Mouse (Mus musculus) MEL (cell line): ENCODE data around the gene Slc30a2. TPM values are rescaled to one million over a fixed set of nuclear protein-coding genes. Genes with fewer than 3 reads are reported as not detected.

Experiments used
- DNase-seq: peaks from one replicate; pipeline ENCODE4 v3.0.0; 2011; ENCODE audit warnings: low read depth, low spot score
- H3K27ac ChIP-seq: 2 replicates; pipeline ENCODE4 v1.5.1; 2012; ENCODE audit warnings: low read depth, mild to moderate bottlenecking, control low read depth, low read length, moderate library complexity; ENCODE audit not compliant: control insufficient read depth
- H3K27me3 ChIP-seq, 2 experiments: fragments of 150-350 bp in 1 of 2; sonication (generic) in 1 of 2; 2 replicates each; pipeline ENCODE4 v1.6.1; 2012; ENCODE audit warnings: low read length in 2 of 2, mild to moderate bottlenecking in 2 of 2, improper control_type of control experiment in 1 of 2, moderate library complexity in 1 of 2; ENCODE audit not compliant: insufficient read depth in 2 of 2, control insufficient read depth in 1 of 2
- H3K36me3 ChIP-seq, 2 experiments: 2 replicates each; pipeline ENCODE4 v1.6.1; 2012 to 2014; ENCODE audit warnings: low read length in 2 of 2, improper control_type of control experiment in 1 of 2, inconsistent platforms in 1 of 2, mild to moderate bottlenecking in 1 of 2; ENCODE audit not compliant: insufficient read depth in 2 of 2, control insufficient read depth in 1 of 2
- H3K4me1 ChIP-seq, 2 experiments: fragments of 150-350 bp in 1 of 2; sonication (generic) in 1 of 2; 2 replicates each; pipeline ENCODE4 v1.6.1; 2012; ENCODE audit warnings: low read length in 2 of 2, improper control_type of control experiment in 1 of 2, mild to moderate bottlenecking in 1 of 2; ENCODE audit not compliant: insufficient read depth in 2 of 2, control insufficient read depth in 1 of 2
- H3K4me3 ChIP-seq, 2 experiments: fragments of 150-350 bp in 1 of 2; sonication (generic) in 1 of 2; 2 replicates each; pipeline ENCODE4 v1.5.1; 2012; ENCODE audit warnings: low read depth in 2 of 2, low read length in 2 of 2, mild to moderate bottlenecking in 2 of 2, moderate library complexity in 2 of 2, control low read depth in 1 of 2, improper control_type of control experiment in 1 of 2; ENCODE audit not compliant: control insufficient read depth in 1 of 2, insufficient read depth in 1 of 2
- H3K79me2 ChIP-seq: 2 replicates; pipeline ENCODE4 v1.6.1; 2012; ENCODE audit warnings: mild to moderate bottlenecking, low read length, moderate library complexity; ENCODE audit not compliant: control insufficient read depth, poor library complexity, insufficient read depth
- H3K9ac ChIP-seq: 2 replicates; pipeline ENCODE4 v1.6.1; 2012; ENCODE audit warnings: low read depth, mild to moderate bottlenecking, control low read depth, low read length, moderate library complexity; ENCODE audit not compliant: control insufficient read depth, poor library complexity, severe bottlenecking
- H3K9me3 ChIP-seq: fragments of 150-350 bp; sonication (generic); replicated peaks from 2 replicates; pipeline ENCODE4 v1.6.1; 2012; ENCODE audit warnings: mild to moderate bottlenecking, low read length, improper control_type of control experiment, moderate library complexity; ENCODE audit not compliant: insufficient read depth
- EP300 ChIP-seq, 2 experiments: IDR thresholded peaks; 2 replicates each; pipeline ENCODE4 v1.6.1; 2011; ENCODE audit warnings: improper control_type of control experiment in 2 of 2, low read length in 2 of 2, low read depth in 1 of 2, mild to moderate bottlenecking in 1 of 2
- KAT2A ChIP-seq: conservative IDR thresholded peaks from 2 replicates; pipeline ENCODE4 v1.6.1; 2012; ENCODE audit warnings: low read depth, low read length, improper control_type of control experiment, inconsistent platforms
- MAFK ChIP-seq: IDR thresholded peaks from 2 replicates; pipeline ENCODE4 v1.6.1; 2011; ENCODE audit warnings: low read depth, mild to moderate bottlenecking, low read length, improper control_type of control experiment, borderline replicate concordance
- MAX ChIP-seq: IDR thresholded peaks from 2 replicates; pipeline ENCODE4 v1.6.1; 2011; ENCODE audit warnings: low read length, improper control_type of control experiment
- NELFE ChIP-seq: IDR thresholded peaks from 2 replicates; pipeline ENCODE4 v1.6.1; 2011; ENCODE audit warnings: low read depth, low read length, improper control_type of control experiment
- NRF1 ChIP-seq: IDR thresholded peaks from 2 replicates; pipeline ENCODE4 v1.6.1; 2014; ENCODE audit warnings: low read depth, mild to moderate bottlenecking, inconsistent platforms, low read length, improper control_type of control experiment, moderate library complexity; ENCODE audit not compliant: poor library complexity, insufficient read depth, severe bottlenecking
- POLR2A ChIP-seq, 2 experiments: IDR thresholded peaks; 2 replicates each; pipeline ENCODE4 v1.6.1; 2011 to 2012; ENCODE audit warnings: low read length in 2 of 2, mild to moderate bottlenecking in 2 of 2, control low read depth in 1 of 2, improper control_type of control experiment in 1 of 2, low read depth in 1 of 2, moderate library complexity in 1 of 2; ENCODE audit not compliant: control insufficient read depth in 1 of 2, insufficient read depth in 1 of 2, poor library complexity in 1 of 2
- POLR2AphosphoS2 ChIP-seq: IDR thresholded peaks from 2 replicates; pipeline ENCODE4 v1.6.1; 2011; ENCODE audit warnings: low read length, improper control_type of control experiment
- POLR2AphosphoS5 ChIP-seq: IDR thresholded peaks from 2 replicates; pipeline ENCODE4 v1.6.1; 2012; ENCODE audit warnings: low read depth, borderline replicate concordance, mild to moderate bottlenecking, inconsistent platforms, low read length, moderate library complexity, mixed read lengths
- RAD21 ChIP-seq: IDR thresholded peaks from 2 replicates; pipeline ENCODE4 v1.6.1; 2011; ENCODE audit warnings: mild to moderate bottlenecking, low read depth, low read length, improper control_type of control experiment
- RCOR1 ChIP-seq: IDR thresholded peaks from 2 replicates; pipeline ENCODE4 v1.6.1; 2012; ENCODE audit warnings: low read depth, mild to moderate bottlenecking, inconsistent platforms, low read length, improper control_type of control experiment
- SIN3A ChIP-seq: IDR thresholded peaks from 2 replicates; pipeline ENCODE4 v1.6.1; 2012; ENCODE audit warnings: low read length, improper control_type of control experiment, inconsistent platforms
- SMC3 ChIP-seq: IDR thresholded peaks from 2 replicates; pipeline ENCODE4 v1.6.1; 2011; ENCODE audit warnings: low read depth, low read length, improper control_type of control experiment
- TAL1 ChIP-seq: IDR thresholded peaks from 2 replicates; pipeline ENCODE4 v1.6.1; 2012; ENCODE audit warnings: mild to moderate bottlenecking, inconsistent platforms, low read length, moderate library complexity, mixed read lengths
- TBP ChIP-seq: IDR thresholded peaks from 2 replicates; pipeline ENCODE4 v1.8.0; 2011; ENCODE audit warnings: low read depth, low read length, improper control_type of control experiment
- TCF12 ChIP-seq: IDR thresholded peaks from 2 replicates; pipeline ENCODE4 v1.6.1; 2014; ENCODE audit warnings: low read depth, mild to moderate bottlenecking, inconsistent platforms, low read length, improper control_type of control experiment, moderate library complexity
- UBTF ChIP-seq: IDR thresholded peaks from 2 replicates; pipeline ENCODE4 v1.6.1; 2012; ENCODE audit warnings: low read depth, mild to moderate bottlenecking, inconsistent platforms, low read length, improper control_type of control experiment, moderate library complexity, borderline replicate concordance; ENCODE audit not compliant: insufficient read depth
- USF1 ChIP-seq: IDR thresholded peaks from 2 replicates; pipeline ENCODE4 v1.6.1; 2014; ENCODE audit warnings: low read depth, mild to moderate bottlenecking, inconsistent platforms, low read length, improper control_type of control experiment, moderate library complexity
- USF2 ChIP-seq, 2 experiments: IDR thresholded peaks; 2 replicates each; pipeline ENCODE4 v1.6.1; 2011 to 2012; ENCODE audit warnings: improper control_type of control experiment in 2 of 2, low read length in 2 of 2, borderline replicate concordance in 1 of 2, inconsistent platforms in 1 of 2, low read depth in 1 of 2, mild to moderate bottlenecking in 1 of 2; ENCODE audit not compliant: insufficient read depth in 1 of 2
- ZC3H11A ChIP-seq: IDR thresholded peaks from 2 replicates; pipeline ENCODE4 v1.6.1; 2012; ENCODE audit warnings: low read depth, mild to moderate bottlenecking, inconsistent platforms, low read length, improper control_type of control experiment
- ZKSCAN1 ChIP-seq: IDR thresholded peaks from 2 replicates; pipeline ENCODE4 v1.6.1; 2012; ENCODE audit warnings: low read depth, mild to moderate bottlenecking, inconsistent platforms, low read length, improper control_type of control experiment, moderate library complexity
- ZMIZ1 ChIP-seq: IDR thresholded peaks from 2 replicates; pipeline ENCODE4 v1.6.1; 2012; ENCODE audit warnings: low read depth, mild to moderate bottlenecking, inconsistent platforms, low read length, improper control_type of control experiment, moderate library complexity
- polyA plus RNA-seq, 2 experiments: library from polyadenylated mRNA; stranded (reverse) in 1 of 2; unstranded in 1 of 2; fragments of >175 nt in 1 of 2; fragments of >200 nt in 1 of 2; gene quantifications; 2 replicates each; pipeline versions ENCODE4 v1.2.1 to v1.2.4; 2012; ENCODE audit warnings: low replicate concordance in 2 of 2, low read depth in 1 of 2; ENCODE audit not compliant: insufficient read length in 2 of 2, insufficient read depth in 1 of 2, missing spikeins in 1 of 2
- total RNA-seq: library from RNA; depleted of rRNA; stranded (reverse); fragments of 300-350 nt; gene quantifications from 2 replicates; pipeline ENCODE4 v1.2.3, GENCODE M21; 2012

Slc30a2 gene
- total and polyA plus RNA-seq, 3 experiments, result 0.39 to 0.54 TPM; not detected in 1

DNA sequence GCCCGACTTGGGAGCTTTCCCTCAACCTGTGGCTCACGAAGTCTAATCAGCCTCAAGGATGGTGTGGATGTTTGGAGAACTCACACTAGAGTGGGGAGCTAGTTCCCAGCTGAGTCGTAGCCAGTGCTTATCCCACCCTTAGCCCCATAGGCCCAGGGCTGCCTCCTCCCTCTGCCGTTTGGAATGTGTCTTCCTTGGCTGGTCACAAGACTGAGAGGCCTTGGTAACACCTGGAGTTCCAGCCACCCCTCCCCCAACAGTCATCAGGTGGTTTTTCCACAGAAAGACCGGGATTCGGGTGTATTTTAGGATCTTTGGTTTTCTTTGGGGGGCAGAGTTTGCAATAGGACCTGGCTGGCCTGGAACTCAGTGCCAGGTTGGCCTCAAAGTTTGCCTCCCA, 7.7 kb downstream of the Slc30a2 start:
- H3K27me3 ChIP-seq, result no peaks in the 10 kb centered on the region
- TF ChIP-seq KAT2A (no peak), USF1 (no peak), POLR2AphosphoS5 (no peak), SIN3A (no peak), EP300 (IDR thresholded peaks at IDR 0.05; ENCODE audit: low read depth in 1 of 2, low read length in 2 of 2) (no peak), USF2 (IDR thresholded peaks at IDR 0.05; ENCODE audit: borderline replicate concordance in 1 of 2, insufficient read depth in 1 of 2, low read depth in 1 of 2, low read length in 2 of 2) (no peak), ZMIZ1 (no peak), POLR2A (IDR thresholded peaks at IDR 0.05; ENCODE audit: control insufficient read depth in 1 of 2, insufficient read depth in 1 of 2, low read depth in 1 of 2, low read length in 2 of 2, poor library complexity in 1 of 2) (no peak), SMC3 (no peak), NRF1 (no peak), TAL1 (no peak), RCOR1 (no peak)

DNA sequence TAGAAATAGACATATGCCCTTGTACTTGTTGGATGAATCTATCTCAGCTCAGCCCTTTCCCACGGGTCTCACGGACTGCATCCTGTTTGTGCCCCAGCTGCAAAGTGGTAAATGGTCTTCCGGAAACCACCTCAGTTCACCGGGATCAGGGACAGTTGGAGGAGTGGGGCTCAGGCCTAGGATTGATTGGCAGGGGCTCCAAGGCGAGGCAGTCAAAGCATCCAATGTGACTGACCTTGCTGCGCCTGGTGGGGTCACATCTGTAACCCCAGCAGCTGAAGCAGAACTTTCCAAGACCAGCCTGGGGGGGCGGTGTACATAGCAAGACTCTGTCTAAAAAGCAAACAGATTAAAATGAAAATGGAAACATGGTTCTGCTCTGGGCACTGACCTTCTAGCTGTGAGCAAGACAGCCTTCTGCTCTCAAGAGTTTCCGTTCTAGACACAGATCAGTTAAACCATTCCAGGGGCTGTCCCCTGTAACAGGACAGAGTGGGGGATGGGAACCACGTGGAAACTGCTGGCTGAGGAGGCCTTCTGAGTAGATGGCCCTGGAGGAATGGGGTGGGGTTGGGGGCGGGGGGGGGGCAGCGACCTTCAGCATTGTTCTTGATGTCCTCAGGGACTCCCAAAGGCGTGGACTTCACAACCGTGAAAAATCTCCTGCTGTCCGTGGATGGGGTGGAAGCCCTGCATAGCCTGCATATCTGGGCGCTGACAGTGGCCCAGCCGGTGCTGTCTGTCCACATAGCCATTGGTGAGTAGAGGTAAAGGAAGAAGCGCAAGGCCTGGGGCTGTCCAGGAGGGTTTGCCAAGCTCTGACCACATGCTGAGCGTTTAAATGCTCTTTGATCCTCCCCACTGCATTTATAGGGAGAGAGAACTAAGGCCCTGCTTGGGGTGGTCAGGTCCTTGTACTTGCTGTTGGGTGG, 8.6 kb downstream of the Slc30a2 start:
- Histone ChIP-seq H3K4me3 (no peak overlapping the region), H3K4me1 (peaks cover 2 to 37% of the 10 kb centered on the region in 2 experiments; a peak in 3 of 4 replicates)

More for the DNA sequence above, 7.7 kb downstream of the Slc30a2 start:
- Histone ChIP-seq H3K4me1 (peaks cover 2 to 29% of the 10 kb centered on the region in 2 experiments; a peak in 3 of 4 replicates), H3K36me3 (peaks cover 0 to 8% of the 10 kb centered on the region in 2 experiments; a peak in 2 of 4 replicates), H3K4me3 (no peak overlapping the region), H3K9ac (no peak overlapping the region), H3K27ac (no peak overlapping the region), H3K9me3 (no peaks in the 10 kb centered on the region), H3K79me2 (no peaks in the 10 kb centered on the region)
- DNase-seq, result no peak

More for the DNA sequence above, 8.6 kb downstream of the Slc30a2 start:
- no peak for TF ChIP-seq UBTF
- TF ChIP-seq TCF12, result no peak
- no peak for TF ChIP-seq POLR2AphosphoS2
- no peak for TF ChIP-seq MAFK
- no peak for TF ChIP-seq SMC3
- TF ChIP-seq ZC3H11A, result no peak
- no peak for TF ChIP-seq TBP
- TF ChIP-seq MAX, result no peak
- TF ChIP-seq ZKSCAN1, result no peak
- TF ChIP-seq RAD21, result no peak
- no peak for TF ChIP-seq NELFE
- no peak for TF ChIP-seq KAT2A
- TF ChIP-seq POLR2A (IDR thresholded peaks at IDR 0.05; ENCODE audit: control insufficient read depth in 1 of 2, insufficient read depth in 1 of 2, low read depth in 1 of 2, low read length in 2 of 2, poor library complexity in 1 of 2), result no peak
- TF ChIP-seq, all 39 proteins: peak for 0
- no peak overlapping the region for H3K27ac ChIP-seq
- no peaks in the 10 kb centered on the region for H3K79me2 ChIP-seq
- H3K9ac ChIP-seq, result no peak overlapping the region
- H3K9me3 ChIP-seq, result no peaks in the 10 kb centered on the region
- H3K27me3 ChIP-seq, result no peaks in the 10 kb centered on the region
- no peak for DNase-seq
- peaks cover 0 to 8% of the 10 kb centered on the region in 2 experiments; a peak in 2 of 4 replicates for H3K36me3 ChIP-seq
